Mouse (Mus musculus): Measurements from ENCODE around the gene Paf1.

- TF ChIP-seq CTCF (IDR thresholded peaks at IDR 0.05; ENCODE audit: borderline replicate concordance, insufficient read depth, low read depth, low read length) (no peak), POLR2A (IDR thresholded peaks at IDR 0.05; ENCODE audit: borderline replicate concordance, insufficient read depth, low read length) (no peak)
Measured at GRCm38 (mm10) chr7:28358431-28358830, 34.3 kb upstream of the Paf1 start.

Measured in cerebellum, adult 2 months (tissue).